Mouse (Mus musculus) Patski (cell line): ENCODE measurements around the gene Gna13. TPM values are rescaled to one million over a fixed set of nuclear protein-coding genes. Genes with fewer than 3 reads are reported as not detected.

ENCODE experiments used
- ATAC-seq: fragments of 100-300 bp; one replicate; pipeline ENCODE4 v1.8.0; 2021
- CTCF ChIA-PET: fragments of 350-600 bp; sonication (Branson Sonifier 250); formaldehyde crosslinking; loops from one replicate; lab custom pipeline; 2022; ENCODE audit warnings: inconsistent platforms; lab: Charles Lee
- POLR2A ChIA-PET: fragments of 350-600 bp; sonication (Branson Sonifier 250); formaldehyde crosslinking; loops from one replicate; lab custom pipeline; 2022; ENCODE audit warnings: antibody characterized with exemption, inconsistent platforms; lab: Charles Lee
- DNase-seq: peaks from one replicate; pipeline ENCODE4 v3.0.0-alpha.2; 2011; ENCODE audit warnings: low read depth, low spot score
- H3K27me3 ChIP-seq: fragments of 371-371 bp; one replicate; pipeline ENCODE4 v1.5.1; 2021
- CTCF ChIP-seq: fragments of 100-300 bp; IDR thresholded peaks from one replicate; pipeline ENCODE4 v1.5.1; 2021
- in situ Hi-C: fragments of 300-500 bp; cut with MboI; formaldehyde crosslinking; loops from 3 replicates; pipeline ENCODE4 v1.11.1; 2018; ENCODE audit warnings: low pct_unique_long_range_greater_than_20kb, mixed read lengths
- polyA plus RNA-seq: library from polyadenylated mRNA; unstranded; gene quantifications from one replicate; pipeline ENCODE4 v1.2.3, GENCODE M21; 2021

Gna13 gene
- polyA plus RNA-seq, 1 experiment from 2014 or later = 50.4 TPM

DNA sequence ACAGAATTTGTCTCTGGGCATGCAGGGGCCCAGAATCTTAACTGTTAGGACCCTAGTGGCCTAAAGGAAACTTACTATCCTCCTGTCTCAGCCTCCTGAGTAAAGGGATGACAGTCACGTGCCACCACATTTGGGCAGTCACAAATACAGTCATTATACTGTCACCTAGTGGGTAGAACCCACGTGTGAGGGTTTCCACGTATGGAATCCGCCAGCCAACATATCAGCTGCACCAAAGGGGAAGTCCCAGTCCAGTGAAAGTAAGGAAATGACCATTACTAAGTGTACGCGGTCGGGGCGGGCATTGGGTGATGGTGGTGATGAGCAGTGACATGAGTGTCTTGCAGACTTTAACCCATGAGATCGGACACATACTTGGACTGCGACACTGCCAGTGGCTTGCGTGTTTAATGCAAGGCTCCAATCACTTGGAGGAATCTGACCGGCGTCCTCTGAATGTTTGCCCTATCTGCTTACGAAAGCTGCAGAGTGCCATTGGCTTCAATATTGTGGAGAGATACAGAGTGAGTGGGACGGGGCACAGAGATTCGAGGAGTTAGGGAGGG, 71.7 kb downstream of the Gna13 start:
- DNase-seq (no peak), ATAC-seq (no peak)
- CTCF ChIA-PET = interaction anchor here (1.6 kb wide), 1 partner anchor 136 kb away, joined by 5 read pairs; the partner anchor contains the start of gene Rgs9
- POLR2A ChIA-PET = interaction anchor here (1.0 kb wide), 1 partner anchor 8 kb away, joined by 4 read pairs; the partner anchor contains the start of gene Amz2
- no peaks in the 10 kb centered on the region for H3K27me3 ChIP-seq
- in situ Hi-C loops = loop anchor here (25.0 kb wide), 1 partner anchor 972 kb away; no protein-coding TSS in a partner anchor
- no peak for TF ChIP-seq CTCF

DNA sequence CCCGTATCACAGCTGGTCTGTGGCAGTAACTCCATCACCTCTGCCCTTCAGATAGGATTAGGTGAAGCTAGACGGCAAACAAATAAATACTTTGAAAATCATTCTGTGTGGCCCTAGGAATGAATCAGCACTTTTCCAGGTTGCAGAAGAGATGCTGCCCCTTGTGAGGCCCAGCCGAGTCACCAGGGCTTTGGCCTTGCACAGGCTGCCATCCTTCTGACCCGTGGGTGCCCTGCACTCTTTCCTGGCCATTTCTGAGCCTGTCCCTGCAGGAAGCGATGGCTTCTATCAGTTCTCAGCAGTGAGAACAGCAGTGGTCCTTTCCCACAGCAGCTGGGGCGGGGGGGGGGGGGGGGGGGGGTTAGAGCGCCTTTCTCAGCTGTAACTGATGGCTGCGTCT, 74.3 kb downstream of the Gna13 start:
- CTCF ChIA-PET = interaction anchor here (0.9 kb wide), 1 partner anchor 9 kb away, joined by 3 read pairs; no protein-coding TSS in a partner anchor
- no peak for DNase-seq
- ATAC-seq = no peak
- POLR2A ChIA-PET = interaction anchor here (0.7 kb wide), 1 partner anchor 127 kb away, joined by 3 read pairs; no protein-coding TSS in a partner anchor
- H3K27me3 ChIP-seq = no peaks in the 10 kb centered on the region
- in situ Hi-C loops = loop anchor here (25.0 kb wide), 1 partner anchor 975 kb away; no protein-coding TSS in a partner anchor
- TF ChIP-seq CTCF = no peak

DNA sequence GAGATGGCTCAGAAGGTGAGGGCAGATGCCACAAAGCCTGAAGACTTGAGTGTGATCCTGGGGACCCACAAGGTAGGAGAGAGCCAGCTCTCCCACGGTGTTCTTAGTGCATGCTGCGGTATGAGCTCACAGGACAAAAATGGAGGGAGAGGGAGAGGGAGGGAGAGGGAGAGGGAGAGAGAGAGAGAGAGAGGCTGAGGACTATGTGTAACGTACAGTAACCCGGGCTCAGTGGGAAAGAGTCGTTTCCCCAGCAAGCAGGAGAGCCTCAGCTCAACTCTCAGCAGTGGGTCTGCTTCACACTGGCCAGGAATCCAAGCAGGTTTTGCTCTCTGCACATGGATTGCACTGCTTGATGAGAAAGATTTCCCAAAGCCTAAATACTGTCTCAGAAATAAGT, 76.6 kb downstream of the Gna13 start:
- in situ Hi-C loops = loop anchor here (25.0 kb wide), 1 partner anchor 977 kb away; no protein-coding TSS in a partner anchor
- no peaks in the 10 kb centered on the region for H3K27me3 ChIP-seq
- no peak for TF ChIP-seq CTCF
- ATAC-seq (no peak), DNase-seq (no peak)
- ChIA-PET CTCF (interaction anchor here (0.7 to 1.3 kb wide), 2 partner anchors 110 to 195 kb away, joined by 3 to 4 read pairs; no protein-coding TSS in a partner anchor), POLR2A (interaction anchor here (0.6 to 0.7 kb wide), 3 partner anchors 11 to 1541 kb away, joined by 3 read pairs; no protein-coding TSS in a partner anchor)

DNA sequence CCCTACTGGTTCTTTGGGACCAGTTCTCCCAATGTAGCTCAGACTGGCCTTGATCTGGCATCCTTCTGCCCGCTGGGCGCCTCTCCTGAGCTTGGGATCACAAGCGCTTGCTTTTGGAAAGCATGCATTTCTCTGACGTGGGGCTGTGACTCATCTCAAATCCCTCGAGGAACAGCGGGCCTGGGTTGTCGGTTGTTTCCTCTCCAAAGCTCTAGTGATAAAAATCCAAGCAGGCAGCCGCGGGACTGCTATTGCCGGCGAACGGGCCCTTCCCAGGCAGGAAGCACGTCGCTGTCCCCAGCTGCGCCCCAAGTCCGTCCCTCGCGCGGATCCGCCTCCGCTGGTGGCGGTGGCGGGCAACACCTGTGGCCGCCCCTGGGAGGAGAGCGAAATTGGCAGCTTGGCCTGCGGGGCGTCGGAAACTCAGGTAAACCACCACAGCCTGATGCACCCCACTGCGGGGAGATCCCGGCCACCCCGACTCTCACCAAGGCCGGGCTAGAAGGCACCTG, 77.3 kb downstream of the Gna13 start:
- no peak for TF ChIP-seq CTCF
- CTCF ChIA-PET = interaction anchor here (1.3 to 1.6 kb wide), 4 partner anchors 123 to 196 kb away, joined by 3 to 7 read pairs (median 4); no protein-coding TSS in a partner anchor
- no peak for ATAC-seq

DNA sequence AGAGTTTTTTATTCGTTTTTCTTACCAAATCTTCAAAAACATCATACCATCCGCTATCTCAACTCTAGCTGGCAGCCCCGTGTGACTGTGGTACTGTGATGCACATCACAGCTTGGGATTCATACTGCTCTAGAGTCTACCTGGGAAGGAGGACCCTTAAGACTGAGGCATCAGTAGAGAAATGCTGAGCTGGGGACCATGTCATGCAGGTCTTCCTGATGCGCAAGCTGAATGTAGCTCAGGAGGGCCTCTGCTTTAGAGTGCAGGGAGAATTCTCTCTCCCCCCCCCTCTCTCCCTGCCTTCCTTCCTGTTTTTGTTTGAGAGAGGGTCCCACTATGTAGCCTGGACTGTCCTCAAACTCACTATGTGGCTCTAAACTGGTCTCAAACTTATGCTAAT, 78.0 kb downstream of the Gna13 start:
- POLR2A ChIA-PET = no interaction called here
- no peaks in the 10 kb centered on the region for H3K27me3 ChIP-seq
- TF ChIP-seq CTCF = no peak
- CTCF ChIA-PET = interaction anchor here (1.3 to 1.6 kb wide), 5 partner anchors 124 to 197 kb away, joined by 3 to 7 read pairs (median 3); no protein-coding TSS in a partner anchor
- DNase-seq = no peak
- in situ Hi-C loops = loop anchor here (25.0 kb wide), 1 partner anchor 978 kb away; no protein-coding TSS in a partner anchor
- no peak for ATAC-seq

More for the DNA sequence above, 77.3 kb downstream of the Gna13 start:
- no peaks in the 10 kb centered on the region for H3K27me3 ChIP-seq
- POLR2A ChIA-PET = interaction anchor here (0.6 kb wide), 1 partner anchor 1541 kb away, joined by 3 read pairs; no protein-coding TSS in a partner anchor
- DNase-seq = no peak
- in situ Hi-C loops = loop anchor here (25.0 kb wide), 1 partner anchor 978 kb away; no protein-coding TSS in a partner anchor

DNA sequence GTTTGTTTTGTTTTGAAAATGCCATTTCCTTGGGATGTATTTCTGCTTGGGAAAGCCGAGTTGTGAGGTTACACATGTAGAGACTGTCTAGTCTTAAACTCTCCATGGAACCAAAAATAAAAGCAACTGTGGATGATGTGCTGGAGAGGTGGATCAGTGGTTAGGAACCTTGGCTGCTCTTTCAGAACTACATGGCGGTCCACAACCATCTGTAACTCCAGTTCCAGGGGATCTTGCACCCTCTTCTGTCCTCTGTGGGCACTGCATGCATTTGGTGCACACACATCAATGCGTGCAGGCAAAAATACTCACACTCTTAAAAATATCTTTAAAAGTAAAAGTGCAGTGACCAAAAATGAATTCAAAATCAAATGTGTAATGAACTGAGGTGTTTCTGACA, 78.5 kb downstream of the Gna13 start:
- no peak for DNase-seq
- no peaks in the 10 kb centered on the region for H3K27me3 ChIP-seq
- ATAC-seq = no peak
- in situ Hi-C loops = loop anchor here (25.0 kb wide), 1 partner anchor 979 kb away; no protein-coding TSS in a partner anchor
- TF ChIP-seq CTCF = peak; percentile 92
- POLR2A ChIA-PET = no interaction called here
- CTCF ChIA-PET = interaction anchor here (1.3 to 1.6 kb wide), 4 partner anchors 124 to 182 kb away, joined by 3 to 7 read pairs (median 3); no protein-coding TSS in a partner anchor

DNA sequence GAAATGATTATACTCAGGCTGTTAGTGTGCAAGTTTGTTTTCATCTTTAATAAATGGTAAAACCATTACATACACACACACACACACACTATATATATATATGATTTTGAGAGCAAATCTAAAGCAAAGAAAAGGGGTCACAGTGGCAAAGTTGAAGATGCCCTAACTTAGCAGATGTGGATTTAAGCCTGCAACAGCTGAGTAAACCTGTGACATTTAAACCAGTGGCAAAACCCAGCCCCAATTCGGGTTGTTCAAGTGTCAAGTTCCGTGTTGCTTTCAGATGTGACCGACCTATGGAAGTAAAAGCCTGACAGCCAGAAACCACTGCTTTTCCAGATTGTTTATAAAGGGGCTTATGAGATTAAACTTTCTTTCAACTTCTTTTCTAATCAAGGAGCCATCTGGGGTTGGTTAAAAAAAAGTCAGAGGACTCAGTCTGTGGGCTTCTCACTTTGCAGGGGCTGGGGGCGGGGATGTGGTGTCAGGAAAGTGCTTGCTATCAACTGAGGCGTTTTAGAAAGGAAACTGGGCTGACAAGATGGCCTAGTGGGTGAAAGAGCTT, 79.6 kb downstream of the Gna13 start:
- ATAC-seq (no peak), DNase-seq (no peak)
- ChIA-PET CTCF (interaction anchor here (0.8 to 1.5 kb wide), 3 partner anchors 143 to 181 kb away, joined by 3 read pairs; partner anchors contain the start of gene Rgs9), POLR2A (no interaction called here)
- no peaks in the 10 kb centered on the region for H3K27me3 ChIP-seq
- in situ Hi-C loops = loop anchor here (25.0 kb wide), 1 partner anchor 980 kb away; no protein-coding TSS in a partner anchor
- no peak for TF ChIP-seq CTCF

DNA sequence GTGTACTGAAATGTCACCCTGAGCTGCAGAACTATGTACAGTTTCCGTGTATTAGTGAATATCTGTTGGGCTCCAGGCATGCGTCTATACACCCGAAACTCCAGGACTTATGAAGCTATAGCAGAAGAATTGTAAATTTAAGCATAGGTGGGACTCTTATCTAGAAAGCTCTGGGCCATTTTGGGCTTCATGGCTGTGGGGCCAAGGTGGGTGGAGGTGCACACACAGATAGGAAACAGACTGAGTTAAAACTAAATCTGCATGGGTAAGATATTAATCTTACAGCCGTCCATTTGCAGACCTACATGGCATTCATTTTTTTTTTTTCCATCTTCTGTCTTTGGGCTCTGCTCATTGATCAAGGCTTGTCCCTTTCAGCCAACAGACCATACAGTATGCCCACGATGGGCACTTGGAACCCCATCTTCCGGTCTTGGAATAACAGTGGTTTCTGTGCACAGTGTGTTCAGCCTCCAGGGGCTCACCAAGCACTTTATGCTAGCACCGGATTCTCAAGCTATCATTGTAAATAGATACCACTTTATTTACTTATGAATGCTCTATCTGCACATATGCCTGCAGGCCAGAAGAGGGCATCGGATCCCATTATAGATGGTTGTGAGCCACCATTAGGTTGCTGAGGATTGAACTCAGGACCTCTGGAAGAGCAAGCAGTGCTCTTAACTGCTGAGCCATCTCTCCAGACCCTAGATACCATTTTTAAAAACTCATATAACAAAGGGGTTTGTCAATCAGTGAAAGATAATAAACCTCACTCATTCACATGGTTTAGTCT, 81.0 kb downstream of the Gna13 start:
- TF ChIP-seq CTCF = peak; percentile 29
- peaks cover 3% of the 10 kb centered on the region for H3K27me3 ChIP-seq
- in situ Hi-C loops = loop anchor here (25.0 kb wide), 1 partner anchor 981 kb away; no protein-coding TSS in a partner anchor
- DNase-seq (no peak), ATAC-seq (no peak)
- ChIA-PET CTCF (interaction anchor here (1.0 to 1.5 kb wide), 3 partner anchors 142 to 177 kb away, joined by 3 to 6 read pairs (median 4); partner anchors contain the start of gene Rgs9), POLR2A (no interaction called here)

DNA sequence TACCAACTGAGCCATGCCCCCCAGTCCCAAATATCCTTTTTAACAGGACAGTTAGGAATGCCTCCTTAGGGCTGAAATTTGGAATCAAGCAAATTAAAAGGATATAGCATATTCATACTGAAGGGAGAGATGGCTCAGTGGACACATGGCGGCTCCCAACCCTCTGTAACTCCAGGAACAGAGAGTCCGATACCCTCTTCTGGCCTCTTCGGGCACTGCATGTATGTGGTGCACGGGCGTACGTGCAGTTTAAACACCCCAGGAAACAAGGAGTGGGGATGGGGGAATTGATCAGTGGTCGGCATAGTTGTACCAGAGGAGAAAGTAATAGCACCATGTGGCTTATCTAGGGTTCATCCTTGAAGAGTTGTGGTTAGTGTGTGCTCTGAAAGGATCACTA, 82.0 kb downstream of the Gna13 start:
- no peak for DNase-seq
- TF ChIP-seq CTCF = peak; percentile 32
- ChIA-PET CTCF (interaction anchor here (2.3 kb wide), 2 partner anchors 140 to 175 kb away, joined by 12 to 21 read pairs; no protein-coding TSS in a partner anchor), POLR2A (no interaction called here)
- no peak for ATAC-seq
- in situ Hi-C loops = loop anchor here (25.0 kb wide), 1 partner anchor 982 kb away; no protein-coding TSS in a partner anchor
- H3K27me3 ChIP-seq = peaks cover 3% of the 10 kb centered on the region
